Mouse (Mus musculus): ENCODE data around the gene Prss48. TPM values are rescaled to one million over a fixed set of nuclear protein-coding genes. Genes with fewer than 3 reads are reported as not detected.

Gene Prss48
- total RNA-seq, 2 experiments from 2014 or later, result not detected

DNA sequence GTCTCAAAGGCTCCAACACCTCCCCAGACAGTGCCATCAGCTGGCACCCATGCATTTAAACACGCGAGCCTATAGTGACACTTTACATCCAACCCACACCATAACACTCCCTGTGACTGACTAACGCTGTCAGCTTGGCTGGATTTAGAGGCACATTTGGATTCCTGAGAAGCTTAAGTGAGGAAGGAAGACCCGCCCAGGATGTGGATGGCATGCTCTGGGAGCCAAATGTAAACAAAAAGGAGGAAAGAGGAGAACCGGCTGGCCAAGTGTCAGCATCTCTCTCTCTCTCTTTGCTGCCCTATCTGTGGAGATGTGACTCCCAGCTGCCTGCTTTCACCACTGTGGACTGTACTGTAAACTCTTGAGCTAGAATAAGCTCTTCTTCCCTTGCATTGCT is 41.2 kb downstream of the Prss48 start:
- no peak for DNase-seq (ENCODE audit: extremely low spot score in 1 of 2, low spot score in 2 of 2)
- intact Hi-C loops (cut with DNase I), result no loop called here

DNA sequence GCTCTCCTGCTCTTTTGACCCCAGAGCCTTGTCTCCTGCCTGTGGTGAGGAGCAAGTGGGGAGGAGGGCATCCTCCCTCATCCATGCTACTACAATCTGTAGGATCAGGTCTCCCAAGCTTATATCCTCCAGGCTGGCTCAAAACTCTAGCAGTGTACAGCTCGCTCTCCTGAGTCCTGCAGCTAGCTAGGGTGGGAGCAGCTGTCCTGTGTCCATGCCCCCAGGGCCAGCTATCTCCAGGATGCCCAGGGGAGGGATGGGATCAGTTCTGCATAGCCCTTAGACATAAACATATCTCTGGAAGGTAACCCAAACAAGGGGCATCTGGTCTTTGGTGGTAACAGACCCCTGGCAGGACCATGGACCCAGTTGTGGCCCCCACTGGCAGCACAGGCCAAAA is 42.6 kb downstream of the Prss48 start:
- intact Hi-C loops (cut with DNase I), result no loop called here

DNA sequence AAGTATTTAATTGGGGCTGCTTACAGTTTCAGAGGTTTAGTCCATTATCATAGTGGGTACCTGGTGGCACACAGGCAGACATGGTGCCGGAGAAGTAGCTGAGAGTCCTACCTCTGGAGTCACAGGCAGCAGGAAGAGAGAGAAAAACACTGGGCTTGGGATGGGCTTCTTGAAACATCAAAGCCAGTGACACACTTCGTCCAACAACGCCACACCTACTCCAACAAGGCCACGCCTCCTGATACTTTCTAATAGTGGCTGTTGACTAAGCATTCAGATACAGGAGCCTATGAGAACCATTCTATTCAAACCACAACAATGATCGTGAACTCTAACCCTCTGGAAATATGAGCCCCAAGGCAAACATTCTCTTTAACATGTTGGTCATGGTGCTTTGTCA is 46.6 kb downstream of the Prss48 start:
- DNase-seq (ENCODE audit: extremely low spot score in 1 of 2, low spot score in 2 of 2), result no peak
- intact Hi-C loops (cut with DNase I), result no loop called here

More for the DNA sequence above, 42.6 kb downstream of the Prss48 start:
- DNase-seq (ENCODE audit: extremely low spot score in 1 of 2, low spot score in 2 of 2), result no peak

DNA sequence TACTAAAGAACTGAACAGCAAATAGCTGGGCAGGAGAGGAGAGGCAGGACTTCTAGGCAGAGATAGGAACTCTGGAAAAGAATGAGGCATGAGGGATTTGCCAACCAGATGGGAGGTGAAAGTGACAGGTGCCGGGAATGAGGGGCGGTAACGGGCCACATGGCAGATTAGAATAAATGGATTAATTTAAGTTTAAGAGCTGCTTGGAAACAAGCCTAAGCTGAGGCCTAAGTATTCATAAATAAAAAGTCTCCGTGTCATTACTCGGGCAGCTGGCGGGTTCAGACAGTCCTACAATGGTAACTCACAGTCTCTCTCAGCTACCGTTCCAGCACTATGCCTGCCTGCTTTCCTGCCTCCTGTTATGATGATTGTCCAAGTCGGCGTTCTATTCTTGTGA is 47.0 kb downstream of the Prss48 start:
- intact Hi-C loops (cut with DNase I), result no loop called here
- no peak for DNase-seq (ENCODE audit: extremely low spot score in 1 of 2, low spot score in 2 of 2)

DNA sequence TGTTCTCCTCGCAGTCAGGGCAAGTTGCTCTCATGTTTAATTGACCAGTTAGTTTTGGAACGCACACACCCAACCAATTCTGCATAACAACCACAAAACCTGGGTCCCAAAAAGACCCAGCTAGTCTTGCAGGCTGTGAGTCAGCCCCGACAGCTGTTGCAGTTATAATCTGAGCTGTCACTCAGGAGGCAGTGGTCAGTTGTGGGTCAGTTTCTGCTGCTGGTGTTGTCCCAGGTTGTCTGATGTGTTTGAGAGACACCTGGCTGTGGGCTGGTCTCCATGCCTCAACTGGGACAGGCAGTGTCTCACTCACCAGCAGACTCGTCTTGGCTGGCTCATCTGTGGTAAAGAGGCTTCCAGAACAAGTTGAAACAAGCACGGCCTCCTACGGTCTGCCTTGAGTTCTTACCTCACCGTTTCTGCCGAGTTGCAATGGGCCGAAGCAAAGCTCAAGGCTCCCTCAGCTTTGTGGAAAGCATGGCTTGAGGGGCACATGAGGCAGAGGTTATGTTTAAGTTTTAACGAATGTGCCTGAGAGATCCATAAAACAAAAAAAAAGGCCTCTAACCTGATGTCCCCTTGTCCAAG is 49.5 kb downstream of the Prss48 start:
- intact Hi-C loops (cut with DNase I), result no loop called here
- no peak for DNase-seq (ENCODE audit: extremely low spot score in 1 of 2, low spot score in 2 of 2)

DNA sequence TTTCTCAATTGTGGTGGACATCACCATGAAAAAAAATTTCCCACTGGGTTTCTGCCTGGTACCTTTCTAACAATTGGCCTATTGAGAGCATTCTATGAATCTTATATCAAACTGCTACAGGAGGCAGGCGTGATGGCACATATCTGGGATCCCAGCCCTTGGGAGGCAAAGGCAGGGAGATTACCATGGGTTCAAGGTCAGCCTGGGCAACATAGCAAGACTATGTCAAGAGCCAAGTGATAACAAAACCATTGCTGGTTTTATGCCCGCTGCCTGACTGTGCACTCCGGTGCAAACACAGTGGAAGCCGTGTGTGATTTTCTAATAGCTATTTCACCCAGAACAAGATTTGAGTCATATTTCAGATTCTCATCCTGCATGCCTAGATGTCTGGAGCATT is 51.4 kb downstream of the Prss48 start:
- no peak for DNase-seq (ENCODE audit: extremely low spot score in 1 of 2, low spot score in 2 of 2)
- intact Hi-C loops (cut with DNase I), result no loop called here

Other genes starting within 250 kb of the Prss48 start
- 1 to 10 TPM; 4.2 to 4.4 TPM for gene Fam160a1, start 185.2 kb downstream of the Prss48 start, total RNA-seq (2021)
- gene Glt28d2, start 115.0 kb downstream of the Prss48 start, total RNA-seq (2021), result 1 to 10 TPM in 1 of 2 experiments, under 1 TPM in 1; 0.92 to 1.6 TPM
- gene Gm37240, start 115.0 kb downstream of the Prss48 start, total RNA-seq (2021), result 1 to 10 TPM; 2.6 to 3.2 TPM
- 10 to 100 TPM; 48.7 to 50.6 TPM for gene Sh3d19, start 31.4 kb downstream of the Prss48 start, total RNA-seq (2021)
- 100 to 1,000 TPM; 421 to 422 TPM for gene Rps3a1, start 140.2 kb upstream of the Prss48 start, total RNA-seq (2021)
- gene Lrba, start 222.2 kb upstream of the Prss48 start, total RNA-seq (2021), result 10 to 100 TPM; 18.4 to 19.3 TPM

All from left cerebral cortex, postnatal 10 days (tissue).